Comparison of ENCODE assay signal across 18 mouse cellular contexts in the genomic region with DNA sequence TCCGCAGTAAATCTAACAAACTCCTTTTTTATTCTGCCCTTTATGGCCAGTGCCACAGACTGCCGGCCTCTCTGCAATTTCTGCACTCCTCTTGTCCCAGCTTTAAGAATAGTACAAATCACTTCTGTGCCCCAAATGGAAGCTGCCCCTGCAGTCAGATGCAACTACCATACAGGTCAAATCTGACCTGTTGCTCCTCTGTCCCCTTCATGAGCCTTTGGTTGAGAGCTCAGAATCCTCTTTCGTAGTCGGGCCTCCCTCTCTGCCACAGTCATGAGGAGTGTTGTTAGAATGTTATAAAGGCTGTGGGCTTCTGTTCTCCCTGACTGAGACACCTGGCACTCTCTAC. TPM values are rescaled to one million over a fixed set of nuclear protein-coding genes. Genes with fewer than 3 reads are reported as not detected.
DNase-seq lines count a peak whose midpoint lies in the region; ATAC-seq and TF ChIP-seq lines count a peak whose summit lies in the region.
"Had no signal": no experiment of that assay in that cellular context is flagged by ENCODE, and none has a peak within 500 bp of the region (broad histone marks: within the 10 kb centered on the region; RNA-seq: fewer than 3 reads in every experiment).

No protein-coding gene starts in this region.

- no peaks in the 10 kb centered on the region for H3K36me3 ChIP-seq in kidney, embryonic 14.5 days (ENCODE audit: control insufficient read depth, insufficient read depth, low read length)
- no peaks in the 10 kb centered on the region for H3K36me3 ChIP-seq in embryonic facial prominence, embryonic 14.5 days (ENCODE audit: control insufficient read depth, insufficient read depth, low read length)
- no peaks in the 10 kb centered on the region for H3K36me3 ChIP-seq in limb, embryonic 14.5 days (ENCODE audit: control insufficient read depth, insufficient read depth, low read length)
- H3K36me3 ChIP-seq: liver, embryonic 13.5 days; neural tube, embryonic 13.5 days had no signal

- no peak overlapping the region for H3K9ac ChIP-seq in kidney, embryonic 14.5 days (ENCODE audit: low read depth, low read length)
- 0 out of 2 replicates have a peak overlapping the region, but pooled peaks have one; percentile 32 for H3K9ac ChIP-seq in embryonic facial prominence, embryonic 14.5 days (ENCODE audit: low read depth, low read length)
- H3K9ac ChIP-seq in limb, embryonic 14.5 days (ENCODE audit: low read depth, low read length, severe bottlenecking) = no peak overlapping the region
- H3K9ac ChIP-seq: liver, embryonic 13.5 days had no signal

- H3K4me3 ChIP-seq in gastrocnemius, adult 2 months = peak overlapping the region; percentile 49
- no peak overlapping the region for H3K4me3 ChIP-seq in kidney, embryonic 14.5 days (ENCODE audit: low read length)
- H3K4me3 ChIP-seq in embryonic facial prominence, embryonic 14.5 days (ENCODE audit: low read depth, low read length) = no peak overlapping the region
- no peak overlapping the region for H3K4me3 ChIP-seq in limb, embryonic 14.5 days (replicated peaks; ENCODE audit: low read length)
- H3K4me3 ChIP-seq: erythroblast, embryonic 14.5 days; liver, embryonic 13.5 days had no signal

- ATAC-seq in kidney, embryonic 14.5 days (ENCODE audit: low FRiP score, low TSS enrichment) = no peak
- ATAC-seq in embryonic facial prominence, embryonic 14.5 days (ENCODE audit: low read depth) = no peak
- no peak for ATAC-seq in limb, embryonic 14.5 days (ENCODE audit: low FRiP score, low read depth)

- peak overlapping the region; percentile 69 for H3K27ac ChIP-seq in gastrocnemius, adult 2 months
- H3K27ac ChIP-seq in kidney, embryonic 14.5 days (ENCODE audit: low read depth, low read length) = no peak overlapping the region
- no peak overlapping the region for H3K27ac ChIP-seq in embryonic facial prominence, embryonic 14.5 days (replicated peaks; ENCODE audit: low read depth, low read length)
- no peak overlapping the region for H3K27ac ChIP-seq in limb, embryonic 14.5 days (replicated peaks; ENCODE audit: low read depth, low read length)
- H3K27ac ChIP-seq: liver, embryonic 13.5 days; neural tube, embryonic 13.5 days had no signal

- 55% methylated on average over 4 of the region's 4 CpGs for whole genome bisulfite sequencing in kidney, embryonic 14.5 days
- WGBS in embryonic facial prominence, embryonic 14.5 days = 74% methylated on average over 4 of the region's 4 CpGs
- WGBS in limb, embryonic 14.5 days = 67% methylated on average over 4 of the region's 4 CpGs

- no peaks in the 10 kb centered on the region for H3K27me3 ChIP-seq in kidney, embryonic 14.5 days (ENCODE audit: control insufficient read depth, insufficient read depth, low read length)
- no peaks in the 10 kb centered on the region for H3K27me3 ChIP-seq in embryonic facial prominence, embryonic 14.5 days (replicated peaks; ENCODE audit: control insufficient read depth, insufficient read depth, low read length)
- no peaks in the 10 kb centered on the region for H3K27me3 ChIP-seq in limb, embryonic 14.5 days (ENCODE audit: control insufficient read depth, insufficient read depth, low read length)
- H3K27me3 ChIP-seq: CH12.LX had no signal

- H3K4me1 ChIP-seq in kidney, embryonic 14.5 days (ENCODE audit: control insufficient read depth, insufficient read depth, low read length) = peaks cover 26% of the 10 kb centered on the region; the same call in 1 of the 2 replicates
- peaks cover 5% of the 10 kb centered on the region; the same call in 1 of the 2 replicates for H3K4me1 ChIP-seq in embryonic facial prominence, embryonic 14.5 days (ENCODE audit: control insufficient read depth, insufficient read depth, low read length)
- peaks cover 14% of the 10 kb centered on the region for H3K4me1 ChIP-seq in limb, embryonic 14.5 days (ENCODE audit: control insufficient read depth, insufficient read depth, low read length)

- no peak for TF ChIP-seq CTCF in gastrocnemius, adult 2 months (IDR thresholded peaks at IDR 0.05)

- H3K9me3 ChIP-seq in kidney, embryonic 14.5 days (ENCODE audit: control insufficient read depth, low read length) = no peaks in the 10 kb centered on the region
- H3K9me3 ChIP-seq in embryonic facial prominence, embryonic 14.5 days (ENCODE audit: control insufficient read depth, low read length) = no peaks in the 10 kb centered on the region
- no peaks in the 10 kb centered on the region for H3K9me3 ChIP-seq in limb, embryonic 14.5 days (ENCODE audit: control insufficient read depth, low read length)
- H3K9me3 ChIP-seq: liver, embryonic 13.5 days; neural tube, embryonic 13.5 days had no signal

- intact Hi-C loops in gastrocnemius, adult 2 months (cut with DNase I) = loop anchor here (2.0 kb wide), 1 partner anchor 52 kb away; no protein-coding TSS in a partner anchor

- no peak for TF ChIP-seq POLR2A in limb, embryonic 14.5 days (IDR thresholded peaks at IDR 0.05; ENCODE audit: borderline replicate concordance, extremely low read depth, insufficient read depth, insufficient read length)

- peak overlapping the region; percentile 50; the same call in 1 of the 2 replicates for H3K4me2 ChIP-seq in kidney, embryonic 14.5 days (replicated peaks; ENCODE audit: low read depth, low read length)
- H3K4me2 ChIP-seq in embryonic facial prominence, embryonic 14.5 days (ENCODE audit: low read depth, low read length) = no peak overlapping the region
- H3K4me2 ChIP-seq in limb, embryonic 14.5 days (replicated peaks; ENCODE audit: low read depth, low read length, severe bottlenecking) = peak overlapping the region; percentile 48; the same call in 1 of the 2 replicates

- no peak for DNase-seq in gastrocnemius, adult 2 months
- DNase-seq in gastrocnemius, postnatal 4 days (ENCODE audit: low spot score in 2 of 2) = no peak
- no peak for DNase-seq in kidney, postnatal 10 days
- DNase-seq in embryonic facial prominence, embryonic 14.5 days (ENCODE audit: low spot score) = no peak
- DNase-seq in limb, embryonic 14.5 days (ENCODE audit: low spot score) = no peak
- no peak for DNase-seq in lung, postnatal 10 days

RNA-seq across cellular contexts. Expression of a gene that starts 12.0 kb away (rescaled TPM):
- total RNA-seq in gastrocnemius, adult 2 months (2021) = 1 to 10 TPM; 4.0 to 4.6 TPM
- total RNA-seq in gastrocnemius, postnatal 4 days (2021) = 1 to 10 TPM; 5.9 to 6.9 TPM
- polyA plus RNA-seq in kidney, embryonic 14.5 days (2014; fragmentation: Nextera tagmentation; extraction: Ambion mirVana) = 15.1 and 18.7 TPM in 2 replicates
- 8.1 and 8.2 TPM in 2 replicates for polyA plus RNA-seq in embryonic facial prominence, embryonic 14.5 days (2014; fragmentation: Nextera tagmentation; extraction: Ambion mirVana)
- 4.9 and 5.0 TPM in 2 replicates for polyA plus RNA-seq in limb, embryonic 14.5 days (2012; rRNA removed)
- 9.3 and 9.7 TPM in 2 replicates for polyA plus RNA-seq in limb, embryonic 14.5 days (2014; fragmentation: Nextera tagmentation; extraction: Ambion mirVana)

RNA-seq across cellular contexts. Expression of a gene that starts 21.0 kb away (rescaled TPM):
- total RNA-seq in gastrocnemius, adult 2 months (2021) = not detected
- 1 to 10 TPM; 1.9 to 2.4 TPM for total RNA-seq in gastrocnemius, postnatal 4 days (2021)
- polyA plus RNA-seq in kidney, embryonic 14.5 days (2014; fragmentation: Nextera tagmentation; extraction: Ambion mirVana) = 166 and 200 TPM in 2 replicates
- 1.9 and 2.1 TPM in 2 replicates for polyA plus RNA-seq in embryonic facial prominence, embryonic 14.5 days (2014; fragmentation: Nextera tagmentation; extraction: Ambion mirVana)
- polyA plus RNA-seq in limb, embryonic 14.5 days (2012; rRNA removed) = 0.29 and 0.62 TPM in 2 replicates
- 0.75 and 0.98 TPM in 2 replicates for polyA plus RNA-seq in limb, embryonic 14.5 days (2014; fragmentation: Nextera tagmentation; extraction: Ambion mirVana)
- total RNA-seq: CH12.LX; granulocyte monocyte progenitor cell, adult 5-6 weeks; layer of hippocampus, postnatal 10 days; left cerebral cortex, postnatal 10 days; megakaryocyte, adult 5-6 weeks had no signal
- polyA plus RNA-seq: erythroblast, embryonic 14.5 days; forebrain, embryonic 16.5 days; hindbrain, embryonic 16.5 days; intestine, postnatal 0 days; liver, embryonic 13.5 days had no signal

RNA-seq across cellular contexts. Expression of a gene that starts 27.9 kb away (rescaled TPM):
- total RNA-seq in gastrocnemius, adult 2 months (2021) = 1 to 10 TPM; 2.8 to 3.1 TPM
- 10 to 100 TPM; 93.9 to 98.3 TPM for total RNA-seq in gastrocnemius, postnatal 4 days (2021)
- 13.9 and 14.5 TPM in 2 replicates for polyA plus RNA-seq in kidney, embryonic 14.5 days (2014; fragmentation: Nextera tagmentation; extraction: Ambion mirVana)
- polyA plus RNA-seq in embryonic facial prominence, embryonic 14.5 days (2014; fragmentation: Nextera tagmentation; extraction: Ambion mirVana) = 40.5 and 54.7 TPM in 2 replicates
- polyA plus RNA-seq in limb, embryonic 14.5 days (2012; rRNA removed) = 21.4 and 22.5 TPM in 2 replicates
- polyA plus RNA-seq in limb, embryonic 14.5 days (2014; fragmentation: Nextera tagmentation; extraction: Ambion mirVana) = 27.3 and 32.4 TPM in 2 replicates

RNA-seq across cellular contexts. Expression of a gene that starts 38.5 kb away (rescaled TPM):
- 10 to 100 TPM; 33.8 to 42.3 TPM for total RNA-seq in gastrocnemius, adult 2 months (2021)
- 10 to 100 TPM; 51.6 to 58.9 TPM for total RNA-seq in gastrocnemius, postnatal 4 days (2021)
- polyA plus RNA-seq in kidney, embryonic 14.5 days (2014; fragmentation: Nextera tagmentation; extraction: Ambion mirVana) = 94.4 and 111 TPM in 2 replicates
- polyA plus RNA-seq in embryonic facial prominence, embryonic 14.5 days (2014; fragmentation: Nextera tagmentation; extraction: Ambion mirVana) = 81.3 and 87.9 TPM in 2 replicates
- polyA plus RNA-seq in limb, embryonic 14.5 days (2012; rRNA removed) = 71.1 and 91.9 TPM in 2 replicates
- 78.4 and 81.9 TPM in 2 replicates for polyA plus RNA-seq in limb, embryonic 14.5 days (2014; fragmentation: Nextera tagmentation; extraction: Ambion mirVana)

Comparison
In these comparisons a context has a peak if more than half of its experiments do, and no peak if none do; other contexts are left out.
1. RNA of a gene that starts 21.0 kb away (polyA plus RNA-seq): 166 to 200 TPM in kidney, embryonic 14.5 days; 1.9 to 2.1 TPM in embryonic facial prominence, embryonic 14.5 days and 0.29 to 0.98 TPM in limb, embryonic 14.5 days; every median in the first group is over 10 times any median in the second.